Mouse (Mus musculus) adrenal gland, postnatal 36 days (tissue): ENCODE data around the gene Epo. TPM values are rescaled to one million over a fixed set of nuclear protein-coding genes. Genes with fewer than 3 reads are reported as not detected.
A peak's percentile ranks its signal among the peaks of the same experiment; 100 is the strongest.

Experiments used
- DNase-seq, 2 experiments: peaks; one replicate each; pipeline ENCODE4 v3.0.0; 2021; ENCODE audit warnings: mixed read lengths in 1 of 2
- long read RNA-seq, 2 experiments: library from polyadenylated mRNA; stranded (forward); transcript quantifications; one replicate each; pipeline ENCODE4 v2.0.0; 2021; ENCODE audit warnings: borderline sequencing depth in 2 of 2
- total RNA-seq, 2 experiments: library from RNA; stranded (reverse); gene quantifications; 2 replicates each; pipeline ENCODE4 v1.2.3; 2021

Epo gene
- not detected for total RNA-seq
- long read RNA-seq, experiment 1, partial matches to known transcripts = 0 of 27 reads
- long read RNA-seq, experiment 1, other reads (novel, unspliced or antisense) = 27 of 27 reads
- long read RNA-seq, experiment 2, partial matches to known transcripts = 0 of 5 reads
- long read RNA-seq, experiment 2, other reads (novel, unspliced or antisense) = 5 of 5 reads

DNA sequence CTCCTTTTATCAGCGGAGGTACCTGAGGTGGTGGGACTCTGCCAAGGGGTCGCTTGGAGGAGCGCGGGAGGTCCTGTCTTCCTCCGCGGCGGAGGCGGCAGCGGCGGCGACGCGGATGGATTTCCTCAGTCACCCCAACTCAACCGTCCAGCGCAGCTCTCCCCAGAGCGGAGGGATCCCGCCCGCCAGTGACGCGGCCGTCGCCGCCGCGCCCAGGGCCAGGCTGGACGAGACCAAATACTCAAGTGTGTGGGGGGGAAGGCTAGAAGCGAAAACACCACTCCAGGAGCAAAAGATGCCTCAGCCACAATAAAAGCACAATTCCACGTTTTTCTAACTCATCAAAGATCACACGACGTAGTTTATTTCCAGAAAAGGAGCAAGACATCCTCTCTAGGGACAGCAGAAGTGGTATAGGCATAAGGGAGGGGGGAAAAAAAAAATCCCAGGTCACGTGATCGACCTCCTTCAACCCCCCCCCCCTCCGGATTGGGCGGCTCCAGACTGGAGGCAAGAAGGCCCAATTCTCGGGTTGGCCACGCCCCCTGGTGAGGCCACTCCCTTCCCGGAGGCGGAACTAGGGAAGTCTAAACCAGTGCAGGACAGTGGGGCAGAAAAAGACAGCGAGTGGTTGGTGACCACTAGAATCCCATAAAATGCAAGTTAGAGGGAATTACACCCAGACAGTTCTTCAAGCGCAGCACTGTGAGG is at the start of gene Epo, which contains the start of gene Gnb2:
Gene Epo, minus strand, starts transcription at position 126 of the 711 bp plus-strand sequence.
Gene Gnb2, minus strand, starts transcription at position 394 of the 711 bp plus-strand sequence.
- peak; percentile 99 to 100 for DNase-seq

DNA sequence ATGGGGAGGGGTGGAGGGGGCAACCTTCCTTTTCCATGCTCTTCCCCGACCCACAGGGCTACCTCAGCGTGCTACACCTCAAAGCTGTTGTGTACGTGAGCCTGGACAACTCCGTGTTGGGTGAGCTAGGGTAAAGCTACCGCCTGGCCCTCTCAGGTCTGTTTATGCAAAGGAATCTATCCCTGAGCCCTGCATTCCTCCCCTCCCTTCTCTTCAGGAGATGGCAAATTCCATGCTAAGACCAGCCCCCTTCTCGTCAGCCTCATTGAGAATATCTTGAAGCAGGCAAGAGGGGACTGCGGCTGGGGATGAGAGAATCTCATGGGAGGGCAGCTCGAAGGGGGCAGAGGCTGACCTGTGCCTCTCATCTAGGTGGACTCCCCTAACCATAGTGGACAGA is 49.7 kb upstream of the Epo start:
- no peak for DNase-seq

DNA sequence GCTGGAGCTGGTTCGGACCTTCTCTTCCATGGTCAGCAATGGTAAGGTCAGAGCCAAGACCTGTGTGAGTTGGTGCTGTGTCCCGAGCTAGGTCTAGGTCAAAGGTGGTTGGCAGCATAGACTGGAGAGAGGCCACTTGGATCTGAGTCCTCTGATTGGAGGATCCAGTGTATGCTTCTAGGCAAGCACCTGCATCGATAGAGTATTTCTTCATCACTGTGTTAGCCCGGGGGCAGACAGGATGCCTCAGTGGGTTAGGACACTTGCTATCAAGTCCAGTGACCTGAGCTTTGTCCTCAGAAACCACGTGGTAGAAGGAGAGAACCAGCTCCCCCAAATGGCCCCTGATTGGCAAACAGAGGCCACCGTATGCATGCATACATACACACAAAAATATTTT is 47.2 kb upstream of the Epo start:
- no peak for DNase-seq

DNA sequence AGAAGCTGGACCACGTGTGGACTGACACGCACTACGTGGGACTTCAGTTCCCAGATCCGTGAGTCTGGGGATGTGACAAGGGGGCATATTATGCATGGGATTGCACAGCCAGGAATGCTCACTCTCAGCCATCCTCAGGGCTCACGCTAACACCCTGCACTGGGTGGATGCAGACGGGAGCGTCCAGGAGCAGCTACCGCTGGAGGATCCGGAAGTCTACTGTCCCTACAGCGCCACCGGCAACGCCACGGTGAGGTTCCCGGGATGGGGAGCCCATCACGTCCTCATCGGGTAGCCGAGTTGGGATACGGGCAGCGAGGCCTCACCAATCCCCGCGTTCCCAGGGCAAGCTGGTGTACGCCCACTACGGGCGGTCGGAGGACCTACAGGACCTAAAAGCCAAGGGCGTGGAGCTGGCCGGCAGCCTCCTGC is 41.4 kb upstream of the Epo start:
- DNase-seq = peak; percentile 74 to 76

DNA sequence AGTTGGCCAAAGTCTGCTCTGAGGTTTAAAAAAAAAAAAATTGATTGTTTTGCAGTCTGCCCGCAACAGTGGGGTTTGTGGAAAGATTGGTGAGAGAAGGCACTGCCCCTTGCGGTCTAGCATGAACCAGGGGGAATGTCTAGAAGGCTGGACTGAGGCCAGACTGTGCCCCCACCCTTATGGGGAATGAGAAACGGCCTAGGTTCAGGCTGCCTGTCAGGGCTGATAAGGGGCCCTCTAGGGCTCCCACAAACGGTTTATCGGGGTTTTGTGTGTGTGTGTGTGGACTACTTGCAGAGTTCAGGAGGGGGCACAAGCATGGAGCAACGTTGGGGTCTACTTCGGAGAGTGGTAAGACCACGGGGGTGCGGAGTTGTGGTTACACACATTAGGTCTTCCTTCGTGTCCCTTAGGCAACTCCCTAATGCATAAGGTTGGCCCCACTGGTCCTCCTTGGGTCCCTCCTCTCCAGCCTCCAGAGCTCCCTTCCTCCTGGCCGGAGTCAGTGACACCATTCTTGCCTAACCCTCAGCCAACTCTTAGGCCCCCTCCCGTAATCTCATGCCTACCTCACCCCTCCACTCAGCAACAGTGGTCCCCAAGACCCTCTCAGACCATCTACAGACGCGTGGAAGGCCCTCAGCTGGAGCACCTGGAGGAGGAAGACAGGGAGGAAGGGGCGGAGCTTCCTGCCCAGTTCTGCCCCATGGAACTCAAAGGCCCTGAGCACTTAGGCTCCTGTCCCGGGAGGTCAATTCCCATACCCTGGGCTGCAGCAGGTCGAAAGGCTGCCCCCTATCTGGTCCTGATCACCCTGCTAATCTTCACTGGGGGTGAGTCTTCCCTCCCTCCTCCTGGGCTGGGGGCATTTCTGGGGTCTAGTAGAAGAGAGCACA is 37.9 kb upstream of the Epo start:
- no peak for DNase-seq

DNA sequence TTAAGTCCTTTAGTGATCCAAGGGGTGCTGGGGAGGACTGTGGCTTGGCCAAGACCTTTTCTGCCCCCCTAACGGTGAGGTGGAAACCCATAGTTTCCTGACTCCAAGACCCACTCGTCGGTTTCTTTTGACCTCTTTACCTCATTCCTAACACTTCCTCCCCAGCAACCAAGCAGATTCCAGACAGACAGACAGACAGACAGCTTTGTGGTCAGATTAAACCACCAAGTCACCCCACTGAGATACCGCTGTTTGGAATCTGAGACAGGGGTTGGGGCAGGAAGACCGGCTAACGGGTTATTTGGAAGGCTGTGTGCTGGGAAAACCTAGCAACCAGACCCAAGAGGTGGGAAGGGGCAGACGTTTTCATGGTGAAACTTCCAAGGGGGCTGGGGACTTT is 37.1 kb upstream of the Epo start:
- no peak for DNase-seq

DNA sequence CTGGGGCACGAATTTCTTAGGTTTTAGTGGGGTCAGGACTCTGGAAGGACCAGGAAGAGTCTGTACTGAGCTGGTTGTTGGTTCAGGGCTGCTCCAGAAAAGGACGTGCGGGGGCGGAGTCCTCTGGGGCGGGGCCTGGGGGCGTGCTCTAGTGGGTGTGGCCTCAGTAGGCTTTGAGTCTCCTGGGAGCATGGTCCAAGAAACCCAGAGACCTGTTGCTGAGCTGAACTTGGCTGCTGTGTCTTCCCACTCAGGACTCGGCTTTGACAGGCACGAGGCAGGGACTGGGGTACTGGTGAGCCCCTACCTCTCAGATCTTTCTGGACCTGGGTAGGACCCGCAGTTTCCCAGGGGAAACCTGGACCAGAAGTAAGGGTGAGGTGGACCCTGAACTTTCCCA is 36.6 kb upstream of the Epo start, which contains the start of gene Tfr2:
Gene Tfr2, plus strand, starts transcription at position 176 of the 400 bp plus-strand sequence.
- peak; percentile 59 to 77 for DNase-seq

DNA sequence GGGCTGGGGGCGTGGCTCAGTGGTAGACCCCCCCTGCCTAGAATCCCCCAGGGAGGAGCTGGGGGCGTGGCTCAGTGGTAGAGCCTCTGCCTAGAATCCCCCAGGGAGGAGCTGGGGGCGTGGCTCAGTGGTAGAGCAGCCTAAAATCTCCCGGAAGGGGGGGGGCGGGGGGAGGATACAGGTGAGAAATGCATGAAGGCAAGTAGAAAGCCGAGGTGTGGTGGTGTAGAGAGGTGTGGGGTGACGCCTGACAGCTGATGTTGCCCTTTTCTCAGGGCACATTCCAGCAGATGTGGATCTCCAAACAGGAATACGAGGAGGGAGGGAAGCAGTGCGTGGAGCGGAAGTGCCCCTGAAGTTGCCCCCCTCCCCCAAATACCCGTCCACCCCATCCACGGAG is 36.0 kb upstream of the Epo start:
- no peak for DNase-seq

DNA sequence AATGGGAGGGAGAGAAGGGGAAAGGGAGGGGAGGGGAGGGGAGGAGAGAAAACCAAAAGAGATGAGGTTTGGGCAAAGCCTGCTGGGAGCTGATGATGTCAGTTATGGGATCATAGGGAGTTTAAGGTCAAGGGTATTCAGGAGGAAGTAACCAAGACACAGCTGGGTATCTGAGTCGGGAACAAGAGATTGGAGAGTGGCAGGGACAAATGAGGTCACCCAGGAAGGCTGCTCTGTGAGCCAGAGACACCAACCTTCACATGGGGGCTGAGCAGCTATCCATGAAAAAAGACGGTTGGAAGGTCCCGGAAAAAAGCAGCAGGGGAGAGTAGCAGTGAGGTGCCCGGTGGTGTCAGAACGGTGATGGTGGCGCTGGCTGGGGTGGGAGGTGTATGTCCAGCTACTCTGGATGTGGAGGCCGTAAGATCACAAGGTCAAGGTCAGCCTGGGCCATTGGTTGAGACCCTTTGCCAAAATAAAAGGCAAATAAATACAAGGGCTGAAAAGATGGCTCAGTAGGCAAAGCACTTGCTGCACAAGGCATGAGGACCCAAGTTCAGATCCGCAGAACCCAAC is 35.3 kb upstream of the Epo start:
- DNase-seq = peak; percentile 23 to 44

DNA sequence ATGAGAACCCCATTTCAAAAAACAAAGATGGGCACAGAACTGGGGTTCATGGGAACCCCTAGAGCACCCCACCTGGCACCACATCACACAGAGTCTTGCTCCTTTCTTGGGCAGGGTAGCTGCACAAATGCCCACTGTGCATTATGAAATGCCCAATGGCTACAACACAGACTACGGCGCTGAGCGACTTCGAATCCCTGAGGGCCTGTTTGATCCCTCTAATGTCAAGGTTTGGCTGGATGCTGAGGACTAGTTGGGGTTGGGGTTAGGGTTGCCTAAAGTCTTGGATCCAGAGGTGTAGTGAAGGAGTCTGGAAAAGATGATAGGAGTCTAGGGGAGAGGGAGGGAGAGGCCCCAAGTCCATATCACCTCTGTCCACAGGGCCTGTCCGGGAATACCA is 33.4 kb upstream of the Epo start:
- no peak for DNase-seq

DNA sequence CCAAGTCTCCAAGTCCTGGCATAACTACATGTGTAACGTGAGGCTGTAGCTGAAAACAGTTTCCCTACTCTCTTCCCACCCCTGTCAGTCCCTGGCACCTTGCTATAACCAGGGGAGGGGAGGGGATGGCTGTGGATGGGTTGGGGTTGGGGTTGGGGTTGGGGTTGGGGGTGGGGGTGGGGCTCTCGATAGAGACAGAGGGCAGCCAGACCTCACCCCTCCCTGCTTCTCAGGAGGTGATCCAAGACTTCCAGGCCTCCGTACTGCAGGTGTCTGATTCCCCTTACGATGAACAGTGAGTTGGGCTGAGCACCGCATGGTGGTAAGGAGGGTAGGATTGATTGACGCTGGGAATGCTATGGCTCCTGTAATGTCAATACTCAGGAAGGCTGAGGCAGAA is 32.7 kb upstream of the Epo start:
- DNase-seq = no peak

DNA sequence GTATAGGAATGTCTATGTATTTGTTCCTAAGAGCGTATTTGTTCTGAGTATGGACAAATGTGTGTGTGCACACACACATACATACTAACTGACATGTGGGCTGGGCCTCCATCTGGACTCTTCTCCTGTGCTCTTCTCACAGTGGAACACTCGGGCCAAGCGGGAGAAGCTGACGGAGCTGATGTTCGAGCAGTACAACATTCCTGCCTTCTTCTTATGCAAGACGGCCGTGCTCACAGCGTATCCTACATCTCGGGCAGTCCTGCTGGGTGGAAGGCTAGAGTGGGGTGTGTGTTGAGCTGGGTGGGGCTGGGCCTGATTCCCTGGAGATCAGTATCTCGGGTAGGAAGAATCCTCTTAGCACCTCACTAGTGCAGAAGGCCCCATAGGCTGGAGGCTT is 29.9 kb upstream of the Epo start:
- DNase-seq = no peak

DNA sequence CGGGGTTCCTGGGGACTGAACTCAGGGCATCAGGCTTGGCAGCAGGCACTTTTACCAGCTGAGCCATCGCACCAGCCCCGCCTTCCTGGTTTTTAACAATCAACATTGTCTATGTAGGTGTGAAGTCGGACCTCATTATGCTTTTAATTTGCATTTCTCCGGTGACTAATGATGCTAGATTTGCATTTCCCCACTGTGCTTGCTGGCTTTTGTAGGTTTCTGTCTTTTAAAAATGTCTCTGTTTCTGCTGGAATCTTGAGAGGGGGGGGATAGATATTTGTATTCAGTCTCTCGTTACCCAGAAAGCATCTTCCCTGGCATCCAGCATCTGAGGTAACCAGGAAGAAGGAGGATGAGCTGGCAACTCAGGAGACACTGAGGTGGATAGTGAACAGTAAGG is 28.5 kb upstream of the Epo start:
- no peak for DNase-seq

DNA sequence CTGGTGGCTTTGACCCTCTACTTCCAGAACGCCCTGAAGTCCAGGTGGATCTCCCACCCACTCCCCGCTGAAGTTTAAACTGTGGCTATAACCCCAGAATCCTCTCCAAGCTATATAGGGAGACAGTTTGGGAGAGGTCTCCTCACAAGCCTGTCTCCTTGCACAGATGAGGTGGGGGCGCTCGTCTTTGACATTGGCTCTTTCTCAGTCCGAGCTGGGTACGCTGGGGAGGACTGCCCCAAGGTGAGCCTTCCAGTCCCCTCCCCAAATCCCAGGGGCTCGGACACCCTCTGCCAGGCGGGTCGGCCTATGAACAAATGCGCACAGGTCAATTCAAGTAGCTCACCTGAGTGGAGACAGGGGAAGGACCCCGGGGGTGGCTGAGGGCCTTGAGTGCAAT is 20.9 kb upstream of the Epo start:
- DNase-seq = no peak

DNA sequence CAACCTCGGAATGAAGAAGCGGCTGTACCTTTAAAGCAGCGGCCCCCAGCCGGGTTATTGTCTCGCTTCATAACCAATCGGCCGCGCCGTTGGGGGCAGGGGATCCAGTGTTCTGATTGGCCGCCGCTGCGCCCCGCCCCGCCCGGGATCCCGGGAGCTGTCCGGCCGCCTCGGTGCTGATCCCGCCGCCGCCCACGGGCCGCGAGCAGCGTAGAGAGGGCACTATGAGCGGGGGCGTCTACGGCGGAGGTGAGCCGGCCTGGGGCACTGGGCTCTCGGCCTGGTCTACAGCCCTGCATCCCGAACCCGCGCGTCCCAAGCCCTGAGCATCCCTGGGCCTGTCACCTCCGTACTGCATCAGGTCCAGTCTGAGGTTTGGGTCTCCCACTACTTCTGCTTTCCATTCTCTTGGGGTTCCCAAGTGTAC is 20.4 kb upstream of the Epo start, which contains the start of gene Actl6b:
Gene Actl6b, plus strand, starts transcription at position 107 of the 427 bp plus-strand sequence.
- DNase-seq = peak; percentile 84 to 85

DNA sequence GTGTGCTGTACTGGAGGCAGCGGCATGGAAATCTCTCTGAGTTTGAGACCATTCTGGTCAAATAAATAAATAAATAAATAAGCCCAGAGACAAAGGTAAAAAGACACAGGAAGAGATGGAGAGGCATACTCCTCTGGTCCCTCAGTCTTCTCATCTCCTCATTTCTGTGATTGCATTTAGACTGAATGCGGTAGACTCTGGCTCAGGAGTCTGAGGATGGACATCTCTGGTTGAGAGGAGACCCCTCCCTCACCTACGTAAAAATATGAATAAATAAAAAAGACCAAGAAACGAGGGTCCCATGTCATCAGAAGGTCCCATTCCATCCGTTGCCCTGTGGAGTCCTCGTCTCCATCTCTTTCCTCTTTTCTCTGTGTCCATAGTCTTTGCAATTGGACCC is 20.0 kb upstream of the Epo start:
- no peak for DNase-seq

DNA sequence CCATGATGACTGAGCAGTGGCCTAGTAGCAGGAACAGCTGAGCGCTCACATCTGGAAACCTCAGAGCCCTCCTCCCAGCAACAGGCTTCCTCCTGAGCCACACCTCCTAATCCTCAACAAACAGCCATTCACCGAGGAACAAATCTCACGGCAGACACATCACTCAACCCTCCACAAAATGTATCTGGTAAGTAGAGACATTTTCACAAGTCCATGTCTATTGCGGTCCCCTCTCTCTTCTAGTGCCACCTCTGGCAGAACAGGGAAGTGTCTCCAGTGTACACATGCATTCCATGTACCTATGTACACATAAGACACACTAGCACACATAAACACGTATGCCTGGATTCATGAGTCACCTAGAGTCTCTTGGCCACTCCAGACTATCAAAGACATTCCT is 18.1 kb upstream of the Epo start:
- no peak for DNase-seq

DNA sequence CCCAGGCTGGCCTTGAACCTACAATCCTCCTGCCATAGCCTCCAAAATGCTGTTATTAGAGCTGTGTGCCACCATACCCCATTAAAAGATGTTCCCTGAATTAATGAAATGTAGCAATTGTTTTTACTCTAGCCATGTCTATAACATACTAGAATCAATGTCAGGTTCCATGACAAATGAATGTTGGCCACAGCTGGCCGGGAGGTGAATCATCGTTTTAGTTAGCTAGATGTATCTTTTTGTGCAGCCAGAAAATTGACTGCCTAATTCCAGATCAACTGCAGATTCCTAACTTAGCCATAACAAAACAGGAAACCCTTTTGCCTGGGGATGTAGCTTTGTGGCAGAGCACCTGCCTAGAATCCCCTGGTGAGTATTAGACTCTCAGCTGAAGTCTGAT is 16.8 kb upstream of the Epo start:
- DNase-seq = peak in 1 of 2 experiments; percentile 51

DNA sequence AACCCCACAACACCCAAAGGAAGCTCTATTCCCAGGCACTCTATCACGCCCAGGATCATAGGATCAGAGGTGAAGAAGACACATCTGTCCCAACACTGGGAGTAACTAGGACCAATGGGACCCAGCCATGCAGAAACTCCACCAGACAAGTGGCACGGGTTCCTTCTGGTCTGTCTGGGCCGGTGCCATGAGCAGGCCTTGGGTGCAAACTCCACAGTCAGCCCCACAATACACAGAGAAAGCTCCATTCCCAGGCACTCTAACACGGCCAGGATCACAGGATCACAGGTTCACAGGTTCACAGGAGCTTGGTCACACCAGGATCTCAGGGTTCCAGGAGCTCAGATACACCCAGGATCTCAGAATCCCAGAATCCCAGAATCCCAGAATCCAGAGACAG is 12.6 kb upstream of the Epo start:
- DNase-seq = no peak

DNA sequence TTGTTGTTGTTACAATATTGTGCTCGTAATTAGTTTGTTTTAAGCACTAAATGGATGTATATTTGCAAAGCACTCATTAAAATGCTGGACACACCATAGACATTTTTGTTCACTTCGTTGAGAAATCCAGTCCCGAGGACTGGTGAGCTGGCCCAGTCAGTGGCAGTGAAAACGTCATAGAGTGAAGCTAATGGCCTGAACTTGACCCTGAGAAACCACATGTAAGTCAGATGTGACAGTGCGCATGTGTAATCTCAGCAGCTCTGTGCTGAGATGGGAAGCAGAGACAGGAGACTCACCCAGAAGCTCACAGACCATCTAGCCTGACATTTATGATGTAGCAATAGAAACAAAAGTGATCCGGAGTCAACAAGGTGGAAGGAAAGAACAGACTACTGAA is 11.9 kb upstream of the Epo start:
- peak; percentile 53 to 66 for DNase-seq

DNA sequence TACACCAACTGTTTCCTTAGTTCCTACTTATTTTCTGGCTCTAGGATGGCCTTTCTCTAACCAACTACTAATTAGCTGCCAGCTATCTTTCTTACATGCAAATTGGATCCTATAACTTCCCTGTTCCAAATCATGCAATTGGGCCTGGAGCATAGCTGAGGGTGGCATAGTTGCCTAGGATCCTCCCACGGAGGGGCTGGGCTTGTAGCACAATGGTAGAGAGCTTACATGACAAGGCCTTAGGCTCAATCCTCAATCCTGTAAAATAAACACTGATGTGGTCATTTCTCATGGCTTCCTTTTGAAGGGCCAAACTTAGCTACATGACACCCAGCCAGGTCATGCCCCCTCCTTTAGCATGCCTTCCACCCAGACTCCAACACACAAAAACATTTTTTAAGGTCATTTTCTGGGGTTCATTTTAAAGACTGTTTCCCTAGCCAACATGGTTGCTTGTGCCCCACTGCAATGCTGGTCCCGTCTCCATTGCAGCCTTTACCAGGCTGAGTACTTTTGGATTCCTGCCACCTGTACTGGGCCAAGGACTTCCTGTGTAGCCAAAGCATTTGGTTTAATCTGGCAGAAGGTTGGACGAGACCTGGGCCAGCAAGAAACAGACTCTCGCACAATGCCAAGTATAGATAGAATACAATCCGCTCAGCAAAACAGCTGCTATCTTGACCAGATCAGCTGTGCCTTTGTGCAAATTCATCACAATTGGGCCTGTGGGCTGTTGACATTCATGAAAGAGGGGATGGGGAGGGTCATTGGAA is 8.9 kb upstream of the Epo start:
- DNase-seq = peak; percentile 63 to 78

DNA sequence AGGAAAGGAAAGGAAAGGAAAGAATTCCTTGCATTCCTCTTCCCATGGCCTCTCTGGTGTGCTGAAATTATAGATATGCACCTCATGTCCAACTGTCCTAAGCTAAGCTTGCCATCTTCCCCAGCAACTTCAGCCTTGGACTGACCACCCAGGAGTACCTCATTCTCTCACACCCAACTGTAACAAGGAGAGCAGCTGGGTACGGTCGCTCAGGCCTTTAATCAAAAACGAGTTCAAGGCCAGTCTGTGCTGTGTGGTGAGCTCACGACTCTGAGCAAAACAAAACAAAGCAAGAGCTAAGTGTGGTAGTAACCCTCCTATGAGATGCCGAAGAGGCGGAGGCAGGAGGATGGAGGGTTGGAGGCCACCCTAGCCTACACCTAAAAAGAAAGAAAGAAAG is 7.9 kb upstream of the Epo start:
- no peak for DNase-seq
